Mouse (Mus musculus) testis, adult 2 months (tissue): Measurements from ENCODE around the gene Edf1.

Source experiments
- CTCF ChIP-seq: fragments of 200-500 bp; IDR thresholded peaks from 2 replicates; pipeline ENCODE4 v1.5.1; 2012; ENCODE audit warnings: low read depth, mild to moderate bottlenecking, inconsistent platforms, low read length, moderate library complexity; ENCODE audit not compliant: control insufficient read depth, insufficient read depth, insufficient replicate concordance
- POLR2A ChIP-seq: fragments of 200-500 bp; IDR thresholded peaks from 2 replicates; pipeline ENCODE4 v1.6.1; 2012; ENCODE audit warnings: low read depth, mild to moderate bottlenecking, inconsistent platforms, low read length, moderate library complexity; ENCODE audit not compliant: control insufficient read depth

- no peak for TF ChIP-seq CTCF
- TF ChIP-seq POLR2A: no peak
These were observed 19.6 kb downstream of the Edf1 start for GRCm38 (mm10) chr2:25576965-25577891.
